Mouse (Mus musculus): ENCODE results near the gene Oser1.

DNA sequence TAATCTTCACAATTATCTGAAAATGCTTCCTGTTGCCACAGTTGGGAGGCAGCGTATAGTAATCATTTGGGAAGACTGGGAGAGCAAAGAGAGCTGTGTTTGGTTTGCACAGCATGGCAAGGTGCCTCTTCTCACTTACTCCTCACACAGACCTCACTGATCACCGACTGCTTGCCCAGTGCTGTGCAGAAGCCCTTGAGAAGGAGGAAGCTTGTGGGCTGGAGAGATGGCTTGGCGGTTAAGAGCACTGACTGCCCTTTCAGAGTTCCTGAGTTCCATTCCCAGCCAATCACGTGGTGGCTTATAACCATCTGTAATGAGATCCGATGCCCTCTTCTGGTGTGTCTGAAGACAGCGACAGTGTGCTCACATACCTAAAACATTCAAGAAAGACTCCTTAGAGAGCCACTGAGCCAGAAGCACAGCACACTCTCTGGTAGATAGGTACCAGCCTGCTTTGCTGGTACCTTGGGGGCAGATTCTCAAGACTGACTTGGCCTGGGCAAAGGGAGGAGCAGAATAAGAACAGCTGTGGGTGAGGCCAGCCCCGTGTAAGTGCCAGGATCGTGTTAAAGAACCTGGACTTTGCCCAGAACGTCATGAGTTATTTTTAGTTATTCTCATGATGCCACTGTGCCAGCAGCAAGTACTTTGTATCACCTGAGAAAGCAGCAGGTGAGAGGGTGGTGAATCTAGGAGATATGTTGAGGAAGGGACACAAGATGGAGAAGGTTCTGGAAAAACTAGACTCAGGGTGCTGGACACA lies 1.4 kb downstream of the Oser1 start:
- TF ChIP-seq GATA1 (IDR thresholded peaks at IDR 0.05; ENCODE audit: borderline replicate concordance, low read length) (no peak), FLI1 (IDR thresholded peaks at IDR 0.05; ENCODE audit: low read length) (no peak)

Measured in megakaryocyte, embryonic 14.5 days (primary cell).